Mouse (Mus musculus) midbrain, embryonic 13.5 days (tissue): ENCODE measurements around the gene 1700021F05Rik. TPM values are rescaled to one million over a fixed set of nuclear protein-coding genes. Genes with fewer than 3 reads are reported as not detected.

Source experiments
- ATAC-seq: fragments of 200-750 bp; cut with Nextera tagmentation; 2 replicates; pipeline ENCODE4 v1.8.0; 2017; ENCODE audit warnings: mild to moderate bottlenecking, moderate TSS enrichment, moderate library complexity
- H3K27ac ChIP-seq: fragments of 300-500 bp; sonication (generic); 2 replicates; pipeline ENCODE4 v1.5.1; 2015; ENCODE audit warnings: inconsistent platforms, mild to moderate bottlenecking, moderate library complexity
- H3K27me3 ChIP-seq: fragments of 300-500 bp; sonication (generic); 2 replicates; pipeline ENCODE4 v1.6.1; 2015; ENCODE audit warnings: mild to moderate bottlenecking, inconsistent platforms
- H3K36me3 ChIP-seq: fragments of 300-500 bp; sonication (generic); 2 replicates; pipeline ENCODE4 v1.6.1; 2015; ENCODE audit warnings: mild to moderate bottlenecking, inconsistent platforms
- H3K4me1 ChIP-seq: fragments of 300-500 bp; sonication (generic); replicated peaks from 2 replicates; pipeline ENCODE4 v1.6.1; 2015; ENCODE audit warnings: inconsistent platforms
- H3K4me2 ChIP-seq: fragments of 300-500 bp; sonication (generic); replicated peaks from 2 replicates; pipeline ENCODE4 v1.6.1; 2015; ENCODE audit warnings: moderate library complexity, mild to moderate bottlenecking, inconsistent platforms
- H3K4me3 ChIP-seq: fragments of 300-500 bp; sonication (generic); replicated peaks from 2 replicates; pipeline ENCODE4 v1.5.1; 2015; ENCODE audit warnings: mild to moderate bottlenecking, inconsistent platforms
- H3K9ac ChIP-seq: fragments of 300-500 bp; sonication (generic); replicated peaks from 2 replicates; pipeline ENCODE4 v1.6.1; 2015; ENCODE audit warnings: mild to moderate bottlenecking, inconsistent platforms
- H3K9me3 ChIP-seq: fragments of 300-500 bp; sonication (generic); 2 replicates; pipeline ENCODE4 v1.6.1; 2016; ENCODE audit warnings: mild to moderate bottlenecking, inconsistent platforms
- WGBS: fragments of 180-500 bp; shearing (Covaris S2); methylation state at CpG from one replicate; pipeline ENCODE4 v1.1.7; 2015; 5-methylcytosine and 5-hydroxymethylcytosine counted together
- polyA plus RNA-seq: library from polyadenylated mRNA; unstranded; fragments of >200 nt; fragmentation: Nextera tagmentation; extraction: Ambion mirVana; gene quantifications from 2 replicates; pipeline ENCODE4 v1.2.1, GENCODE M21; 2015

1700021F05Rik gene
- polyA plus RNA-seq, 1 experiment from 2014 or later, result 68.4 TPM

GRCm38 (mm10) chr10:43574352-43574751, 33.6 kb upstream of the 1700021F05Rik start:
- Histone ChIP-seq H3K27ac (no peak overlapping the region), H3K36me3 (no peaks in the 10 kb centered on the region), H3K4me2 (no peak overlapping the region), H3K4me1 (peaks cover 12% of the 10 kb centered on the region), H3K9ac (no peak overlapping the region), H3K27me3 (peaks cover 22% of the 10 kb centered on the region), H3K9me3 (no peaks in the 10 kb centered on the region), H3K4me3 (no peak overlapping the region)
- ATAC-seq, result no peak
- WGBS, result 83% methylated on average over 2 of the region's 2 CpGs

DNA sequence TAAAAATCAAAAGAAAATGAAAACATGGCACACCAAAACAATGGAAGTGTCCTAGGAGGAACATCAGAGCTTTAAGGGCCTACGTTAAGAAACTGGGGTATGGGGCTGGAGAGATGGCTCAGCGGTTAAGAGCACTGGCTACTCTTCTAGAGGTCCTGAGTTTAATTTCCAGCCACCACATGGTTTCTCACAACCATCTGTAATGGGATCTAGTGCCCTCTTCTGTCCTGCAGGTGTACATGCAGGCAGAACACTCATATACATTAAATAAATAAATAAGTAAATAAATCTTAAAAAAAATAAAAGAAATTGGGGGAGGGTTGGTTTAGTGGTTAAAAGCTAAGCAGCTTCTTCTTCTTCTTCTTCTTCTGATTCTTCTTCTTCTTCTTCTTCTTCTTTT, 20.5 kb upstream of the 1700021F05Rik start:
- no peak overlapping the region for H3K4me2 ChIP-seq
- no peaks in the 10 kb centered on the region for H3K9me3 ChIP-seq
- no peak overlapping the region for H3K4me3 ChIP-seq
- no peak for ATAC-seq
- H3K9ac ChIP-seq, result no peak overlapping the region
- WGBS, result 96% methylated on average over 2 of the region's 2 CpGs
- H3K27me3 ChIP-seq, result no peaks in the 10 kb centered on the region
- no peak overlapping the region for H3K27ac ChIP-seq
- H3K4me1 ChIP-seq, result no peaks in the 10 kb centered on the region
- no peaks in the 10 kb centered on the region for H3K36me3 ChIP-seq

- Histone ChIP-seq H3K27ac (no peak overlapping the region), H3K36me3 (no peaks in the 10 kb centered on the region), H3K4me2 (no peak overlapping the region), H3K9me3 (no peaks in the 10 kb centered on the region), H3K4me3 (no peak overlapping the region), H3K27me3 (no peaks in the 10 kb centered on the region), H3K9ac (no peak overlapping the region), H3K4me1 (no peaks in the 10 kb centered on the region)
- no peak for ATAC-seq
- 36% methylated on average over 2 of the region's 2 CpGs for WGBS
These were observed 20.0 kb upstream of the 1700021F05Rik start for GRCm38 (mm10) chr10:43560765-43561164.

DNA sequence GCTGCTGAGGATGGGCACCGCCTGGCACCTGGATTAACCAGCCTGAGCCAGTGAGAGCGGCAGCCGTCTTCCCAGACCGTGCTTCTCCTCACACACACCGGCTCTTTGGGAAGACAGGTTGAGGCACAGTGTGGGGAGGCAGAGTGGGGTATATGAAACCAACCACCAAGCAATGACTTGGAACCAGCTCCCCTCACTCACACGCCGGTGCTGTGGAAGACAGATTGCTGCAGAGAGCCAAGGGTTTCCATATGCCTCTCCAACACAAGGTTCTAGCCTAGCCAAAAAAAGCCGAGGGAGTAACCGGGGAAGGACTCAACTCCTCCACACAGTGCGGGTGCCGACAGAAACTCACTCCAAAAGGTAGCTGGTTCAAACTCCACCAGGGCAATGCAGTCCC, 18.5 kb upstream of the 1700021F05Rik start:
- Histone ChIP-seq H3K4me3 (no peak overlapping the region), H3K36me3 (no peaks in the 10 kb centered on the region), H3K4me1 (no peaks in the 10 kb centered on the region), H3K4me2 (no peak overlapping the region), H3K9ac (no peak overlapping the region), H3K9me3 (no peaks in the 10 kb centered on the region), H3K27me3 (no peaks in the 10 kb centered on the region), H3K27ac (no peak overlapping the region)
- WGBS, result 79% methylated on average over 11 of the region's 11 CpGs
- ATAC-seq, result no peak

- H3K27ac ChIP-seq, result no peak overlapping the region
- no peaks in the 10 kb centered on the region for H3K36me3 ChIP-seq
- 92% methylated on average over 5 of the region's 5 CpGs for WGBS
- no peaks in the 10 kb centered on the region for H3K9me3 ChIP-seq
- no peaks in the 10 kb centered on the region for H3K4me1 ChIP-seq
- no peak overlapping the region for H3K9ac ChIP-seq
- no peak overlapping the region for H3K4me3 ChIP-seq
- no peak for ATAC-seq
- H3K4me2 ChIP-seq, result no peak overlapping the region
- H3K27me3 ChIP-seq, result no peaks in the 10 kb centered on the region
These were observed 16.9 kb upstream of the 1700021F05Rik start for GRCm38 (mm10) chr10:43557630-43558165.

DNA sequence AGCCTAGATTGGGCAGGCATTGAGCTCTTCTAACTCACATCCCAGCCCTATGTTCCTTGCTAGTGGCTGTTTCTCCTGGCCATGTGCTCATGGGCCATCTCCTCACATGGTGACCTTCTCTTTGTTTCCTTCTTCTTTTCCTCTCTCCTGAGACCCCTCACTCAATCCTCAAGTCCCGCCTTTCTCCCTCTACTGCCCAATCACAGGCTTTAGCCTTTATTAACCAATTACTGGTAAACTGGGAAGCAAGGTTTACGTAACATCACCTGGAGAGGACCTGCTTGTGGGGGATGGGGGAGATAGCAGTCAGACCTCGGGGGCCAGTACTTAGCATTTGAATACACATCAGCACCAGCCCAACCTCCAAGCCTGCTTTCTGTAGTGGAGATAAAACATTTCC, 10.6 kb upstream of the 1700021F05Rik start:
- H3K4me2 ChIP-seq, result no peak overlapping the region
- peaks cover 7% of the 10 kb centered on the region; the same call in 1 of the 2 replicates for H3K4me1 ChIP-seq
- H3K9ac ChIP-seq, result no peak overlapping the region
- no peak overlapping the region for H3K4me3 ChIP-seq
- 0 out of 2 replicates have a peak, but pooled peaks have one; percentile 34 for ATAC-seq
- H3K36me3 ChIP-seq, result no peaks in the 10 kb centered on the region
- no peak overlapping the region for H3K27ac ChIP-seq
- H3K27me3 ChIP-seq, result no peaks in the 10 kb centered on the region
- H3K9me3 ChIP-seq, result no peaks in the 10 kb centered on the region
- 26% methylated on average over 3 of the region's 3 CpGs for WGBS

GRCm38 (mm10) chr10:43550923-43551322, 10.1 kb upstream of the 1700021F05Rik start:
- Histone ChIP-seq H3K4me3 (no peak overlapping the region), H3K9me3 (no peaks in the 10 kb centered on the region), H3K4me2 (no peak overlapping the region), H3K36me3 (no peaks in the 10 kb centered on the region), H3K27ac (no peak overlapping the region), H3K9ac (no peak overlapping the region), H3K27me3 (no peaks in the 10 kb centered on the region), H3K4me1 (peaks cover 7% of the 10 kb centered on the region; the same call in 1 of the 2 replicates)
- ATAC-seq, result no peak
- 34% methylated on average over 3 of the region's 3 CpGs for WGBS

DNA sequence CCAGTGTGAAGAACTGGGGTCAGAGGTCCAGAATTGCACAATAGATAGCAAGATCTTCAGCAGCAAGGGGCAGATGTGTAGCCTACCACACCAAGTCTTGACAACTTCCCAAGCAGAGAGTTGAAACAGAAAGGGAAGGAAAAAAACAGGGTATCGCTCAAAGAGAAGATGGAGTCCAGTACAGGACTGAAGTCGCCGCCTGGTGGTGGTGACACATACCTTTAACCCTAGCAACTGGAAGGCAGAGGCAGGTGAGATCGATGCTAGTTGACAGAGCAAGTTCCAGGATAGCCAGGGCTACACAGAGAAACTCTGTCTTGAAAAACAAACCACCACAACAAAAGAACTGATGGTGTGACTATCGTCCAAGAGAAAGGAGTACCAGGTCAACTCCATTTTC, 8.6 kb upstream of the 1700021F05Rik start:
- Histone ChIP-seq H3K4me3 (no peak overlapping the region), H3K27me3 (no peaks in the 10 kb centered on the region), H3K9me3 (no peaks in the 10 kb centered on the region), H3K9ac (no peak overlapping the region), H3K36me3 (no peaks in the 10 kb centered on the region), H3K4me2 (no peak overlapping the region), H3K4me1 (peaks cover 7% of the 10 kb centered on the region; the same call in 1 of the 2 replicates), H3K27ac (no peak overlapping the region)
- no peak for ATAC-seq
- 61% methylated on average over 5 of the region's 5 CpGs for WGBS

GRCm38 (mm10) chr10:43541153-43541544, 355 bp upstream of the 1700021F05Rik start:
- Histone ChIP-seq H3K27ac (no peak overlapping the region), H3K9me3 (no peaks in the 10 kb centered on the region), H3K4me1 (peaks cover 15% of the 10 kb centered on the region), H3K9ac (no peak overlapping the region), H3K4me2 (peak overlapping the region; percentile 73), H3K4me3 (peak overlapping the region; percentile 72), H3K27me3 (no peaks in the 10 kb centered on the region), H3K36me3 (peaks cover 5% of the 10 kb centered on the region)
- peak; percentile 49 for ATAC-seq
- WGBS, result 54% methylated on average over 7 of the region's 8 CpGs

DNA sequence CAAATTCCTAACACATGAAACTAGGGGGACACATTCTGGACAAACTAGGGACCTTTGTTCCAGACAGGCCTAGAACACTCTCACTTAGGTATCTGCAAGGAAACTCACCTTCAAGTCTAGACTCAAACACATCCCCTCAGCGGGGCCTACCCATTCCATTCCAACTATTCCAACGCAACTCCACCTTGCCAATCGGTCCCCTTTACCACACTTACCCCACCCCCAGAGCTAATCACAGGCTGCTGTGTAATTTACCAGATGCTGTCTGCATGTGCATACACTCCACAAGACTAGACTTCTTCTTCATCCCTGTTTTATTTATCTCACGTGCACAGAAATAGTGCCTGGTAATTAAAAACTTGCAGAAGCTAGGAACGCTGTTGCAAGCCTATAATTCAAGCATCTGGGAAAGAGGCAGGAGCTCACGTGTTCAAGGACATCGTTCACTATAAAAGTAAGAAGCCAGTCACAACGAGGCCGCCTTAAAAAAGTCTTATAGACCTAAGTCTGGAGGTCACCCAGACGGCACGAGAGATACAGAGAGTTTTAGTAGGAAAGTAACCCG, 966 bp downstream of the 1700021F05Rik start:
- ATAC-seq, result no peak
- Histone ChIP-seq H3K4me2 (peak overlapping the region; percentile 73), H3K27ac (no peak overlapping the region), H3K4me3 (peak overlapping the region; percentile 72), H3K36me3 (peaks cover 11% of the 10 kb centered on the region), H3K27me3 (no peaks in the 10 kb centered on the region), H3K9me3 (no peaks in the 10 kb centered on the region), H3K9ac (peak overlapping the region; percentile 86), H3K4me1 (peaks cover 15% of the 10 kb centered on the region)
- 27% methylated on average over 12 of the region's 12 CpGs for WGBS

DNA sequence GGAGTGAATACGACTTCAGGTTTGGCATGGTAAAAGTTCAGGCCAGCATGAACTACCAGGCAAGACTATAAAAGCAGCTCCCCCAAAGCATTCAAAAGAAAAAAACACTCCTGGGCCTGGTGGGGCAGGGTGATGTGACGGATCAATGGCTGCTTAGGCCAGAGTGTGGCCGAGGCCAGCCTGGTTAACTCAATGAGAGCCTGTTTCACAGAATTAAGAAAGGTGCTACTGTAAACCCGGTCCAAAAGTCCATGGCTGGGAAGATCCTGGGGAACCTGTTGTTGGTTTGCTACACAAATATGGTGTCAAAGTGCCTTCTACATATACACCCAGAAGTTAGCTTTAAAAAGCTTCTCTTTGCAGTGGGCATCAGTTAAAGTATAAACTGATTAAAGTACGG, 2.0 kb downstream of the 1700021F05Rik start:
- Histone ChIP-seq H3K9me3 (no peaks in the 10 kb centered on the region), H3K27ac (no peak overlapping the region), H3K27me3 (no peaks in the 10 kb centered on the region), H3K36me3 (peaks cover 11% of the 10 kb centered on the region), H3K4me1 (peaks cover 15% of the 10 kb centered on the region), H3K9ac (no peak overlapping the region), H3K4me3 (no peak overlapping the region), H3K4me2 (no peak overlapping the region)
- WGBS, result 93% methylated on average over 5 of the region's 5 CpGs
- ATAC-seq, result no peak

GRCm38 (mm10) chr10:43537652-43538051, 3.1 kb downstream of the 1700021F05Rik start:
- Histone ChIP-seq H3K36me3 (peaks cover 22% of the 10 kb centered on the region), H3K9ac (no peak overlapping the region), H3K4me2 (no peak overlapping the region), H3K9me3 (no peaks in the 10 kb centered on the region), H3K4me3 (no peak overlapping the region), H3K27ac (no peak overlapping the region), H3K27me3 (no peaks in the 10 kb centered on the region), H3K4me1 (peaks cover 15% of the 10 kb centered on the region)
- no peak for ATAC-seq
- 97% methylated on average over 7 of the region's 7 CpGs for WGBS

DNA sequence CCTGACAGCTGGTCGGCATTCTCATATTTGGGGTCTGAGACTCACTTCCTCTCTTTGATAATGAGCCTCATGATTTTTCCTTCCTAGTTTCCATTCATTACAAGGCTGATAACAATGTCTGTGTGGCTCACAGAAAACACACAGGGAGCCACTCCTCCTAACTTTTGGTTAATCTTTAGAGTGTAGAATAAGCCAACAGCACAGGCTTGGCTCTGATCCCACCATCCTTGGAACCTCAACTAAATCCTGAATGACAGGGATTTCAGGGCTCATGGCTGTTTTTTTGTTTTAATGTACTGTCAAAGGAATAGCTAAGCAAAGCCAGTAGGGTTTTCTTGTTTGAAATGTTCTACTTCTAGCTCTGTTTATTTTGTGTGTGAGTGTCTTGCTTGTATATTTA, 6.4 kb downstream of the 1700021F05Rik start:
- no peak for ATAC-seq
- Histone ChIP-seq H3K27me3 (no peaks in the 10 kb centered on the region), H3K4me2 (no peak overlapping the region), H3K4me1 (peaks cover 3% of the 10 kb centered on the region), H3K9me3 (no peaks in the 10 kb centered on the region), H3K4me3 (no peak overlapping the region), H3K36me3 (peaks cover 54% of the 10 kb centered on the region), H3K9ac (no peak overlapping the region), H3K27ac (no peak overlapping the region)
- 85% methylated on average over 1 of the region's 1 CpGs for WGBS
